Mouse (Mus musculus) forebrain, embryonic 12.5 days (tissue): Measurements from ENCODE around the gene Olfr393. TPM values are rescaled to one million over a fixed set of nuclear protein-coding genes. Genes with fewer than 3 reads are reported as not detected.

Experiments
- ATAC-seq: fragments of 200-750 bp; cut with Nextera tagmentation; 2 replicates; pipeline ENCODE4 v1.8.0; 2017; ENCODE audit warnings: moderate TSS enrichment; ENCODE audit not compliant: low FRiP score
- H3K27ac ChIP-seq: fragments of 300-500 bp; sonication (generic); 2 replicates; pipeline ENCODE4 v1.5.1; 2016; ENCODE audit warnings: mild to moderate bottlenecking
- H3K27me3 ChIP-seq: fragments of 300-500 bp; sonication (generic); 2 replicates; pipeline ENCODE4 v1.6.1; 2016; ENCODE audit warnings: mild to moderate bottlenecking
- H3K36me3 ChIP-seq: fragments of 300-500 bp; sonication (generic); replicated peaks from 2 replicates; pipeline ENCODE4 v1.6.1; 2016; ENCODE audit warnings: mild to moderate bottlenecking
- H3K4me1 ChIP-seq: fragments of 300-500 bp; sonication (generic); 2 replicates; pipeline ENCODE4 v1.6.1; 2016
- H3K4me2 ChIP-seq: fragments of 300-500 bp; sonication (generic); 2 replicates; pipeline ENCODE4 v1.6.1; 2016; ENCODE audit warnings: mild to moderate bottlenecking, moderate library complexity
- H3K4me3 ChIP-seq: fragments of 300-500 bp; sonication (generic); replicated peaks from 2 replicates; pipeline ENCODE4 v1.5.1; 2016; ENCODE audit warnings: mild to moderate bottlenecking
- H3K9ac ChIP-seq: fragments of 300-500 bp; sonication (generic); 2 replicates; pipeline ENCODE4 v1.6.1; 2016; ENCODE audit warnings: mild to moderate bottlenecking
- H3K9me3 ChIP-seq: fragments of 300-500 bp; sonication (generic); 2 replicates; pipeline ENCODE4 v1.6.1; 2016
- WGBS: fragments of 180-500 bp; shearing (Covaris S2); methylation state at CpG from one replicate; pipeline ENCODE4 v1.1.7; 2016; 5-methylcytosine and 5-hydroxymethylcytosine counted together
- polyA plus RNA-seq: library from polyadenylated mRNA; unstranded; fragments of >200 nt; fragmentation: Nextera tagmentation; extraction: Ambion mirVana; gene quantifications from 2 replicates; pipeline ENCODE4 v1.2.1, GENCODE M21; 2016

The Olfr393 gene
- not detected in 2 replicates for polyA plus RNA-seq

- Histone ChIP-seq H3K4me2 (no peak within 1 kb of the TSS), H3K4me1 (no peaks in the 10 kb centered on the region), H3K4me3 (no peak within 1 kb of the TSS), H3K36me3 (no peaks in the 10 kb centered on the region), H3K9me3 (peaks cover 13% of the 10 kb centered on the region; the same call in 1 of the 2 replicates), H3K9ac (no peak within 1 kb of the TSS), H3K27me3 (no peaks in the 10 kb centered on the region), H3K27ac (no peak within 1 kb of the TSS)
- no peak for ATAC-seq
Measured at GRCm38 (mm10) chr11:73851354-73851753, at the start of gene Olfr393. Gene Olfr393, minus strand, starts transcription at chr11:73851454.

GRCm38 (mm10) chr11:73890671-73891070 is 39.4 kb upstream of the Olfr393 start, which contains the start of gene Olfr394:
Gene Olfr394, minus strand, starts transcription at chr11:73890771.
- 88% methylated on average over 1 of the region's 1 CpGs for WGBS

GRCm38 (mm10) chr11:73816949-73817348 is 34.3 kb downstream of the Olfr393 start, which contains the start of gene Olfr392:
Gene Olfr392, minus strand, starts transcription at chr11:73817049.
- 92% methylated on average over 1 of the region's 1 CpGs for WGBS
- Histone ChIP-seq H3K4me2 (no peak within 1 kb of the TSS), H3K4me3 (no peak within 1 kb of the TSS), H3K36me3 (no peaks in the 10 kb centered on the region), H3K9ac (no peak within 1 kb of the TSS), H3K9me3 (peaks cover 6% of the 10 kb centered on the region; the same call in 1 of the 2 replicates), H3K4me1 (no peaks in the 10 kb centered on the region), H3K27ac (no peak within 1 kb of the TSS), H3K27me3 (no peaks in the 10 kb centered on the region)
- no peak for ATAC-seq

More at GRCm38 (mm10) chr11:73890671-73891070, 39.4 kb upstream of the Olfr393 start, which contains the start of gene Olfr394:
- no peak within 1 kb of the TSS for H3K9ac ChIP-seq
- ATAC-seq = no peak
- H3K4me1 ChIP-seq = no peaks in the 10 kb centered on the region
- no peaks in the 10 kb centered on the region for H3K27me3 ChIP-seq
- peaks cover 8% of the 10 kb centered on the region; the same call in 1 of the 2 replicates for H3K9me3 ChIP-seq
- no peak within 1 kb of the TSS for H3K27ac ChIP-seq
- H3K36me3 ChIP-seq = no peaks in the 10 kb centered on the region
- no peak within 1 kb of the TSS for H3K4me2 ChIP-seq
- H3K4me3 ChIP-seq = no peak within 1 kb of the TSS

- no peaks in the 10 kb centered on the region for H3K36me3 ChIP-seq
- H3K4me1 ChIP-seq = no peaks in the 10 kb centered on the region
- H3K9me3 ChIP-seq = peaks cover 14% of the 10 kb centered on the region; the same call in 1 of the 2 replicates
- H3K27me3 ChIP-seq = no peaks in the 10 kb centered on the region
- WGBS = 21% methylated on average over 1 of the region's 1 CpGs
- H3K4me3 ChIP-seq = no peak within 1 kb of the TSS
- H3K27ac ChIP-seq = no peak within 1 kb of the TSS
- ATAC-seq = no peak
- no peak within 1 kb of the TSS for H3K9ac ChIP-seq
- no peak within 1 kb of the TSS for H3K4me2 ChIP-seq
Measured at GRCm38 (mm10) chr11:73802952-73803351, 48.3 kb downstream of the Olfr393 start, which contains the start of gene Olfr391-ps. Gene Olfr391-ps, minus strand, starts transcription at chr11:73803052.

Other genes starting within 250 kb of the Olfr393 start
- gene Zfp735, start 162.7 kb downstream of the Olfr393 start, polyA plus RNA-seq = not detected in 2 replicates
- not detected in 2 replicates for gene Olfr389, start 70.7 kb downstream of the Olfr393 start, polyA plus RNA-seq
- not detected in 2 replicates for gene Olfr390, start 68.5 kb downstream of the Olfr393 start, polyA plus RNA-seq
- gene Olfr391-ps, start 48.4 kb downstream of the Olfr393 start, polyA plus RNA-seq = not detected in 2 replicates
- not detected in 2 replicates for gene Olfr392, start 34.4 kb downstream of the Olfr393 start, polyA plus RNA-seq
- gene Olfr394, start 39.3 kb upstream of the Olfr393 start, polyA plus RNA-seq = not detected in 2 replicates
- not detected in 2 replicates for gene Olfr395, start 57.8 kb upstream of the Olfr393 start, polyA plus RNA-seq
- gene Olfr23, start 85.2 kb upstream of the Olfr393 start, polyA plus RNA-seq = not detected in 2 replicates
- gene Olfr397, start 109.4 kb upstream of the Olfr393 start, polyA plus RNA-seq = not detected in 2 replicates
- not detected in 2 replicates for gene Olfr398, start 139.0 kb upstream of the Olfr393 start, polyA plus RNA-seq
- gene Olfr139, start 205.1 kb upstream of the Olfr393 start, polyA plus RNA-seq = not detected in 2 replicates
- gene Olfr399, start 205.2 kb upstream of the Olfr393 start, polyA plus RNA-seq = not detected in 2 replicates
- not detected in 2 replicates for gene Zfp616, start 218.5 kb upstream of the Olfr393 start, polyA plus RNA-seq